Mouse (Mus musculus): Measurements from ENCODE around the gene Sec24c. TPM values are rescaled to one million over a fixed set of nuclear protein-coding genes. Genes with fewer than 3 reads are reported as not detected.
A peak's percentile ranks its signal among the peaks of the same experiment; 100 is the strongest.

Sec24c gene
- polyA plus RNA-seq, 1 experiment = 5.0 TPM

- Histone ChIP-seq H3K9me3 (ENCODE audit: control insufficient read depth, low read length) (no peaks in the 10 kb centered on the region), H3K4me3 (replicated peaks) (peak within 1 kb of the TSS; percentile 87), H3K36me3 (ENCODE audit: control insufficient read depth) (no peaks in the 10 kb centered on the region), H3K27me3 (ENCODE audit: control insufficient read depth) (no peaks in the 10 kb centered on the region), H3K4me1 (ENCODE audit: control insufficient read depth) (peaks cover 28% of the 10 kb centered on the region)
- TF ChIP-seq TAL1 (IDR thresholded peaks at IDR 0.05; ENCODE audit: low read length) = no peak
These were observed 33.3 kb upstream of the Sec24c start, which contains the start of gene Usp54 for GRCm38 (mm10) chr14:20640644-20641437. Usp54 (minus strand) TSS chr14:20641063.

GRCm38 (mm10) chr14:20641438-20641875 lies 32.7 kb upstream of the Sec24c start:
- TF ChIP-seq TAL1 (IDR thresholded peaks at IDR 0.05; ENCODE audit: low read length) = no peak
- no peak for TF ChIP-seq GATA1 (IDR thresholded peaks at IDR 0.05; ENCODE audit: low read length)
- Histone ChIP-seq H3K4me3 (replicated peaks) (peak overlapping the region; percentile 87), H3K9me3 (ENCODE audit: control insufficient read depth, low read length) (no peaks in the 10 kb centered on the region), H3K36me3 (ENCODE audit: control insufficient read depth) (no peaks in the 10 kb centered on the region), H3K4me1 (ENCODE audit: control insufficient read depth) (peaks cover 29% of the 10 kb centered on the region), H3K27me3 (ENCODE audit: control insufficient read depth) (no peaks in the 10 kb centered on the region)

- TF ChIP-seq GATA1 (IDR thresholded peaks at IDR 0.05; ENCODE audit: low read length) = no peak; the same call in 1 of the 2 replicates
- TF ChIP-seq TAL1 (IDR thresholded peaks at IDR 0.05; ENCODE audit: low read length) = no peak
- Histone ChIP-seq H3K27me3 (ENCODE audit: control insufficient read depth) (no peaks in the 10 kb centered on the region), H3K4me3 (replicated peaks) (no peak overlapping the region), H3K4me1 (ENCODE audit: control insufficient read depth) (peaks cover 19% of the 10 kb centered on the region), H3K9me3 (ENCODE audit: control insufficient read depth, low read length) (no peaks in the 10 kb centered on the region), H3K36me3 (ENCODE audit: control insufficient read depth) (no peaks in the 10 kb centered on the region)
These were observed 28.6 kb upstream of the Sec24c start for GRCm38 (mm10) chr14:20645547-20645946.

GRCm38 (mm10) chr14:20646381-20646780 lies 27.7 kb upstream of the Sec24c start:
- H3K4me1 ChIP-seq (ENCODE audit: control insufficient read depth) = peaks cover 19% of the 10 kb centered on the region
- H3K9me3 ChIP-seq (ENCODE audit: control insufficient read depth, low read length) = no peaks in the 10 kb centered on the region
- H3K27me3 ChIP-seq (ENCODE audit: control insufficient read depth) = no peaks in the 10 kb centered on the region
- H3K36me3 ChIP-seq (ENCODE audit: control insufficient read depth) = no peaks in the 10 kb centered on the region
- no peak for TF ChIP-seq TAL1 (IDR thresholded peaks at IDR 0.05; ENCODE audit: low read length)
- no peak overlapping the region for H3K4me3 ChIP-seq (replicated peaks)

DNA sequence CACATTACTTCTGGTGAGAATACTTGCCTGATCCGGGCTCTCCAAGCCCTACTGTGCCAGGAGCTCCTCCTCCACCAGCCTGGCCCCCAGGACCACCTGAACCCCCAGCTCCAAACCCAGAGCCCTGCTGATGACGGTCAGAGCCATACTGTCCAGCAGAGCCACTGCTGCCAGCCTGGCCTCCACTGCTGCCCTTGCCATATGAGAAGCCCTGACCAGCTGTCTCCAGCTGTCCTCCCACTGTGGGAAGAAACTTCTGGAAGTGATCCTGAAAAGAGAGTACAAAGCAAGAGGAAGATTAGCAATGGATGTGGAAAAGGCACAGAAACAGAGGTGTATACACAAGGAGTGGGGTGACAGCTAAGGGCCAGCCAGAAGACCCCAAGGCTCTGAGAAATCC lies 23.1 kb upstream of the Sec24c start:
- Histone ChIP-seq H3K4me3 (replicated peaks) (no peak overlapping the region), H3K36me3 (ENCODE audit: control insufficient read depth) (no peaks in the 10 kb centered on the region), H3K4me1 (ENCODE audit: control insufficient read depth) (peaks cover 8% of the 10 kb centered on the region; the same call in 1 of the 2 replicates), H3K9me3 (ENCODE audit: control insufficient read depth, low read length) (no peaks in the 10 kb centered on the region), H3K27me3 (ENCODE audit: control insufficient read depth) (no peaks in the 10 kb centered on the region)
- no peak for TF ChIP-seq TAL1 (IDR thresholded peaks at IDR 0.05; ENCODE audit: low read length)
- TF ChIP-seq GATA1 (IDR thresholded peaks at IDR 0.05; ENCODE audit: low read length) = no peak

GRCm38 (mm10) chr14:20651722-20652256 lies 22.3 kb upstream of the Sec24c start:
- H3K36me3 ChIP-seq (ENCODE audit: control insufficient read depth) = no peaks in the 10 kb centered on the region
- H3K4me1 ChIP-seq (ENCODE audit: control insufficient read depth) = peaks cover 3% of the 10 kb centered on the region; the same call in 1 of the 2 replicates
- H3K9me3 ChIP-seq (ENCODE audit: control insufficient read depth, low read length) = no peaks in the 10 kb centered on the region
- no peak overlapping the region for H3K4me3 ChIP-seq (replicated peaks)
- H3K27me3 ChIP-seq (ENCODE audit: control insufficient read depth) = no peaks in the 10 kb centered on the region
- TF ChIP-seq TAL1 (IDR thresholded peaks at IDR 0.05; ENCODE audit: low read length) = no peak
- TF ChIP-seq GATA1 (IDR thresholded peaks at IDR 0.05; ENCODE audit: low read length) = no peak

DNA sequence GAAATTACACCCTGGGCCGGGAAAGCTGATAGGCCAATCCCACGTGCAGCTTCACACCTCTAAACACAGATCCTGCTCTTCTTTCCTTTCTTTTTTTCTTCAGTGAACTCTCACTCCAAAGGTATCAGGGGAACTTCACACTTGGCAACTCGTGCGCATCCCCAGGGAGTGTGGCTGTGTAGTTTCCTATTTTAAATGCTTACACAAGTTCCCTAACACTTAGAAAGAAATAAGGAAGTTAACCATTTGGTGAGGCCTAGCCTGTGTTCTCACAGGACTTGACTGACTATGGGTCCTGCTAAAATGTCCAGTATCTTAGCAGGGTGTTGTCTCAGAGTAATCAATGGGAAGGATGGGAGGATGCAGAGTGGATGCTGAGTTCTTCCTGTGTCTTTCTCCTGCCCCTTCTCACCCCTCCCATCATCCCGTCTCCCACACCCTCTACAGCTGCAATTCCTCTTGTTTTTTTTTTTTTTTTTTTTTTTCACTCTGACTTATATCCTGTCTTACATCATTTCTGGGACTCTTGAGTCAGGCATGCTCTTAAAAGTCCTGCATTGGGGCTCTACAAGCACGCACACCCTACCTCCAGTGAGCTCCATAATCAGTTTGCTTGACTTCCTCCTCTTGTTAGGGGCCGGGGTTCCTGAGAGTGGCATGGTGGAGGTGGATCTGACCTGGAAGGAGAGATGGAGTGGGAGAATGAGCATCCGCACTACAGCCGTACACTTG lies 19.3 kb upstream of the Sec24c start:
- Histone ChIP-seq H3K27me3 (ENCODE audit: control insufficient read depth) (no peaks in the 10 kb centered on the region), H3K4me3 (replicated peaks) (no peak overlapping the region), H3K9me3 (ENCODE audit: control insufficient read depth, low read length) (no peaks in the 10 kb centered on the region), H3K4me1 (ENCODE audit: control insufficient read depth) (peaks cover 3% of the 10 kb centered on the region), H3K36me3 (ENCODE audit: control insufficient read depth) (no peaks in the 10 kb centered on the region)
- TF ChIP-seq GATA1 (IDR thresholded peaks at IDR 0.05; ENCODE audit: low read length) (no peak), TAL1 (IDR thresholded peaks at IDR 0.05; ENCODE audit: low read length) (no peak)

DNA sequence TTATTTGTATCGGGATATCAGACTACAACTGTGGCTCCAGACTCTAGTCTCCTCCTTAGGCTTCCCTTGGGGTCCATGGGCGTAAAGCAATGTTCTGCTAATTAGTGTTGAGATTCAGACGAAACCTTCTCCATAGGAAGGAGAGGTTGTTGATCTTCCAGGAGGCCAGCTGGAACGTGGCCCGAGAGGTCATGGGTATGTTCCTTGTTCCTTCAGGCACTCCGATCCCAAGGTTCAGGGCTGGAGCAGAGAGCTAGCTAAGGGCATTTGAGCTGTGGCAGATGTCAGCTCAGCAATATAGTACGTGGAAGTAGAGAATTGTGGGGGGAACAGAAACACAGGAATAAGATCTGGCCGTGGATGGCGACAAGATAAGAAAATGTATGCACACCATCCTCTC lies 18.4 kb upstream of the Sec24c start:
- peaks cover 1% of the 10 kb centered on the region for H3K27me3 ChIP-seq (ENCODE audit: control insufficient read depth)
- H3K4me1 ChIP-seq (ENCODE audit: control insufficient read depth) = peaks cover 9% of the 10 kb centered on the region
- no peak overlapping the region for H3K4me3 ChIP-seq (replicated peaks)
- no peaks in the 10 kb centered on the region for H3K36me3 ChIP-seq (ENCODE audit: control insufficient read depth)
- TF ChIP-seq GATA1 (IDR thresholded peaks at IDR 0.05; ENCODE audit: low read length) (no peak), TAL1 (IDR thresholded peaks at IDR 0.05; ENCODE audit: low read length) (no peak)
- H3K9me3 ChIP-seq (ENCODE audit: control insufficient read depth, low read length) = no peaks in the 10 kb centered on the region

DNA sequence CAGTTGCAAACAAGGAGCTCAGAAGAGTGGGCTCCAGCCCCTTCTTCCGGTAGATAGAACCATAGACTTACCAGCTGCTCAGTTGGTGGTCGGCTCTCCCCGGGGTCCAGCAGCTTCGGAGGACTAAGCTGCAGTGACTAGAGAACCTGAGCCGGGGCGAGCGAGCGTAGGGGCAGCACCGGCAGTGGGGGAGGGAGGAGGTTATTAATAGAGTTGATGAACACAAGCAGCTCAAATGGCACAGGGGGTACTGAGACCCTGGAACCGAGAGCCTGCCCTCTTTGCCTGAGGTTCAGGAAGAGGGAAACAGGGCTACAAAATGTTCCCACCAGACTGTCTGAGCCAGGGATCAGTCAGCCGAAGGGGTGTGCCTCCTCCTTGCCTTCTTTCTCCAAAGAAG lies 17.7 kb upstream of the Sec24c start, which contains the start of gene Myoz1:
Gene Myoz1 (minus strand): TSS at position 180 of the 400 bp plus-strand sequence.
- Histone ChIP-seq H3K27me3 (ENCODE audit: control insufficient read depth) (peaks cover 7% of the 10 kb centered on the region), H3K36me3 (ENCODE audit: control insufficient read depth) (no peaks in the 10 kb centered on the region), H3K9me3 (ENCODE audit: control insufficient read depth, low read length) (no peaks in the 10 kb centered on the region), H3K4me1 (ENCODE audit: control insufficient read depth) (peaks cover 15% of the 10 kb centered on the region), H3K4me3 (replicated peaks) (no peak within 1 kb of the TSS)
- TF ChIP-seq TAL1 (IDR thresholded peaks at IDR 0.05; ENCODE audit: low read length) = no peak
- TF ChIP-seq GATA1 (IDR thresholded peaks at IDR 0.05; ENCODE audit: low read length) = no peak
